Mouse (Mus musculus): ENCODE data around the gene Rinl. TPM values are rescaled to one million over a fixed set of nuclear protein-coding genes. Genes with fewer than 3 reads are reported as not detected.

Gene Rinl
- polyA plus RNA-seq, 1 experiment from 2014 or later: 4.3 TPM

DNA sequence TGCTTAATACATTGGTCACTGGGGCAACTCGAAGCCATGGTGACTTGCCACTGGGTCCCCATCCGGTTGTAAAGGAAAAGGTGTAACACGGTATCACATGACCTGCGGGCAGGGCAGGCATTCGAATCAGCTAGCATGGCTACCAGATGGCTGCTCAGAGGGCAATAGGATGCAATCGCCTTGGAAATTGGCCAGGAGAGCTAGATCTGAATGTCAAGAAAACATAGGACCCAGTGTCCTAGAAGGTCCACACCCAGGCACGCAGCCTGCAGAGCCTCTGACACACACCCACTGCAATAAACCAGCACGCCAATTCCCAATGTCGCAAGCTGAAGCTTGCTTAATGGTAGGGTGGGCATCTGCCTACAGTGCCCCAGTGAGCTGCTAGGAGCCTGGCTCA is 49.6 kb downstream of the Rinl start:
- Histone ChIP-seq H3K36me3 (ENCODE audit: control insufficient read depth, insufficient read depth, low read length) (0 out of 2 replicates have a peak, but pooled peaks cover 4% of the 10 kb centered on the region), H3K27me3 (replicated peaks; ENCODE audit: control insufficient read depth, insufficient read depth, low read length) (no peaks in the 10 kb centered on the region), H3K4me3 (ENCODE audit: low read depth, low read length) (no peak overlapping the region), H3K4me2 (ENCODE audit: low read length) (peak overlapping the region; percentile 14; the same call in 1 of the 2 replicates), H3K4me1 (replicated peaks; ENCODE audit: control insufficient read depth, insufficient read depth, low read length) (no peaks in the 10 kb centered on the region), H3K9ac (ENCODE audit: low read length) (no peak overlapping the region), H3K9me3 (ENCODE audit: control insufficient read depth, low read length) (no peaks in the 10 kb centered on the region), H3K27ac (ENCODE audit: low read depth) (no peak overlapping the region)
- 69% methylated on average over 9 of the region's 9 CpGs for WGBS
- DNase-seq (ENCODE audit: low spot score): peak; percentile 66
- ATAC-seq (replicated peaks; ENCODE audit: low FRiP score, low TSS enrichment, low read depth): peak; percentile 24

DNA sequence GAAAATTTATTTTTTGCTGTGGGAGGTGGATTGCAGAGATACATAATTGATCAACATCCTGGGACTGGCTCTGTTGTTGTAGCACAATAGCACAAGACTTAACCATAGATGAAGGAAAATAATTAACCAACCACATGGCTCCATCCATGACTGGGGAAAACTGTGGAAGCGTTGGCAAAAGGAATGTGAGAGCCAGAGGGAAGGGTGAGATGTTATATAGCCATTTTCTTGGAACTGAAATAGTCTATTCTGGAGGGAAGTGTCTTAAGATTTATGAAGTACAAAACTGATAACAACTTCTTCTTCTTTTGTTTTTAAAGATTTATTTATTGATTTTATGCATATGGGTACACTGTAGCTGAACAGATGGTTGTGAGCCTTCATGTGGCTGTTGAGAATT is 58.5 kb downstream of the Rinl start:
- Histone ChIP-seq H3K4me3 (ENCODE audit: low read depth, low read length) (no peak overlapping the region), H3K9ac (ENCODE audit: low read length) (no peak overlapping the region), H3K36me3 (ENCODE audit: control insufficient read depth, insufficient read depth, low read length) (no peaks in the 10 kb centered on the region), H3K27ac (ENCODE audit: low read depth) (no peak overlapping the region), H3K4me1 (replicated peaks; ENCODE audit: control insufficient read depth, insufficient read depth, low read length) (no peaks in the 10 kb centered on the region), H3K9me3 (ENCODE audit: control insufficient read depth, low read length) (no peaks in the 10 kb centered on the region), H3K4me2 (ENCODE audit: low read length) (no peak overlapping the region), H3K27me3 (replicated peaks; ENCODE audit: control insufficient read depth, insufficient read depth, low read length) (no peaks in the 10 kb centered on the region)
- ATAC-seq (replicated peaks; ENCODE audit: low FRiP score, low TSS enrichment, low read depth): no peak
- WGBS: 76% methylated on average over 1 of the region's 1 CpGs
- DNase-seq (ENCODE audit: low spot score): no peak

Other genes starting within 250 kb of the Rinl start
- 15.7 and 17.9 TPM in 2 replicates for gene Sycn, start 248.1 kb upstream of the Rinl start, polyA plus RNA-seq (2014; fragmentation: Nextera tagmentation; extraction: Ambion mirVana)
- not detected in 2 replicates for gene Nccrp1, start 241.7 kb upstream of the Rinl start, polyA plus RNA-seq (2014; fragmentation: Nextera tagmentation; extraction: Ambion mirVana)
- 26.7 and 27.7 TPM in 2 replicates for gene Samd4b, start 190.8 kb upstream of the Rinl start, polyA plus RNA-seq (2014; fragmentation: Nextera tagmentation; extraction: Ambion mirVana)
- 50.2 and 50.8 TPM in 2 replicates for gene Pak4, start 190.8 kb upstream of the Rinl start, polyA plus RNA-seq (2014; fragmentation: Nextera tagmentation; extraction: Ambion mirVana)
- gene Acp7, start 157.6 kb upstream of the Rinl start, polyA plus RNA-seq (2014; fragmentation: Nextera tagmentation; extraction: Ambion mirVana): not detected in 2 replicates
- 2.8 and 3.8 TPM in 2 replicates for gene Fbxo27, start 96.1 kb upstream of the Rinl start, polyA plus RNA-seq (2014; fragmentation: Nextera tagmentation; extraction: Ambion mirVana)
- 6.2 and 7.6 TPM in 2 replicates for gene Fbxo17, start 72.2 kb upstream of the Rinl start, polyA plus RNA-seq (2014; fragmentation: Nextera tagmentation; extraction: Ambion mirVana)
- 152 and 157 TPM in 2 replicates for gene Mrps12, start 47.1 kb upstream of the Rinl start, polyA plus RNA-seq (2014; fragmentation: Nextera tagmentation; extraction: Ambion mirVana)
- gene Sars2, start 47.0 kb upstream of the Rinl start, polyA plus RNA-seq (2014; fragmentation: Nextera tagmentation; extraction: Ambion mirVana): 27.1 and 30.2 TPM in 2 replicates
- not detected in 2 replicates for gene Ccer2, start 32.8 kb upstream of the Rinl start, polyA plus RNA-seq (2014; fragmentation: Nextera tagmentation; extraction: Ambion mirVana)
- 56.8 and 60.1 TPM in 2 replicates for gene Sirt2, start 22.2 kb upstream of the Rinl start, polyA plus RNA-seq (2014; fragmentation: Nextera tagmentation; extraction: Ambion mirVana)
- gene Nfkbib, start 21.5 kb upstream of the Rinl start, polyA plus RNA-seq (2014; fragmentation: Nextera tagmentation; extraction: Ambion mirVana): 38.7 and 41.8 TPM in 2 replicates
- 232 and 241 TPM in 2 replicates for gene Hnrnpl, start 19.6 kb downstream of the Rinl start, polyA plus RNA-seq (2014; fragmentation: Nextera tagmentation; extraction: Ambion mirVana)
- 188 and 194 TPM in 2 replicates for gene Ech1, start 36.2 kb downstream of the Rinl start, polyA plus RNA-seq (2014; fragmentation: Nextera tagmentation; extraction: Ambion mirVana)
- 604 and 737 TPM in 2 replicates for gene Lgals4, start 44.9 kb downstream of the Rinl start, polyA plus RNA-seq (2014; fragmentation: Nextera tagmentation; extraction: Ambion mirVana)
- 0.42 and 0.58 TPM in 2 replicates for gene Lgals7, start 74.9 kb downstream of the Rinl start, polyA plus RNA-seq (2014; fragmentation: Nextera tagmentation; extraction: Ambion mirVana)
- gene Capn12, start 92.5 kb downstream of the Rinl start, polyA plus RNA-seq (2014; fragmentation: Nextera tagmentation; extraction: Ambion mirVana): 0.23 and 0.44 TPM in 2 replicates
- 298 and 300 TPM in 2 replicates for gene Actn4, start 173.4 kb downstream of the Rinl start, polyA plus RNA-seq (2014; fragmentation: Nextera tagmentation; extraction: Ambion mirVana)
- gene Eif3k, start 192.9 kb downstream of the Rinl start, polyA plus RNA-seq (2014; fragmentation: Nextera tagmentation; extraction: Ambion mirVana): 444 and 452 TPM in 2 replicates
- 10.0 and 11.6 TPM in 2 replicates for gene Map4k1, start 193.1 kb downstream of the Rinl start, polyA plus RNA-seq (2014; fragmentation: Nextera tagmentation; extraction: Ambion mirVana)